Mouse (Mus musculus) MEL (cell line): ENCODE measurements at regions not wholly inside any gene's neighbourhood (a gene's known extent, or its start where the extent isn't known, plus 50 kb on each side); places are given as distances from the start of the nearest gene placed in this dataset.

ENCODE experiments used
- CHD1 ChIP-seq: IDR thresholded peaks from 2 replicates; pipeline ENCODE4 v1.6.1; 2012; ENCODE audit warnings: low read depth, mild to moderate bottlenecking, inconsistent platforms, low read length, improper control_type of control experiment
- CTCF ChIP-seq, 3 experiments: IDR thresholded peaks in 2 of 3; conservative IDR thresholded peaks in 1 of 3; 2 replicates each; pipeline ENCODE4 v1.5.1; 2011 to 2012; ENCODE audit warnings: low read length in 3 of 3, low read depth in 2 of 3, mild to moderate bottlenecking in 2 of 3, improper control_type of control experiment in 1 of 3, inconsistent platforms in 1 of 3, mixed read lengths in 1 of 3, moderate library complexity in 1 of 3; ENCODE audit not compliant: control insufficient read depth in 1 of 3, insufficient read depth in 1 of 3, poor library complexity in 1 of 3, severe bottlenecking in 1 of 3
- GATA1 ChIP-seq: IDR thresholded peaks from 2 replicates; pipeline ENCODE4 v1.6.1; 2011; ENCODE audit warnings: low read depth, low read length, improper control_type of control experiment
- MAX ChIP-seq: IDR thresholded peaks from 2 replicates; pipeline ENCODE4 v1.6.1; 2011; ENCODE audit warnings: low read length, improper control_type of control experiment
- POLR2A ChIP-seq, 2 experiments: IDR thresholded peaks; 2 replicates each; pipeline ENCODE4 v1.6.1; 2011 to 2012; ENCODE audit warnings: low read length in 2 of 2, mild to moderate bottlenecking in 2 of 2, control low read depth in 1 of 2, improper control_type of control experiment in 1 of 2, low read depth in 1 of 2, moderate library complexity in 1 of 2; ENCODE audit not compliant: control insufficient read depth in 1 of 2, insufficient read depth in 1 of 2, poor library complexity in 1 of 2
- POLR2AphosphoS5 ChIP-seq: IDR thresholded peaks from 2 replicates; pipeline ENCODE4 v1.6.1; 2012; ENCODE audit warnings: low read depth, borderline replicate concordance, mild to moderate bottlenecking, inconsistent platforms, low read length, moderate library complexity, mixed read lengths
- SMC3 ChIP-seq: IDR thresholded peaks from 2 replicates; pipeline ENCODE4 v1.6.1; 2011; ENCODE audit warnings: low read depth, low read length, improper control_type of control experiment

- TF ChIP-seq MAX (no peak), POLR2A (IDR thresholded peaks at IDR 0.05; ENCODE audit: control insufficient read depth in 1 of 2, insufficient read depth in 1 of 2, low read depth in 1 of 2, low read length in 2 of 2, poor library complexity in 1 of 2) (no peak), CTCF (IDR thresholded peaks at IDR 0.05 in 2 of 3, conservative IDR thresholded peaks at IDR 0.05 in 1 of 3; ENCODE audit: control insufficient read depth in 1 of 3, insufficient read depth in 1 of 3, low read depth in 2 of 3, low read length in 3 of 3, poor library complexity in 1 of 3, severe bottlenecking in 1 of 3) (no peak), POLR2AphosphoS5 (no peak), CHD1 (no peak), SMC3 (no peak), GATA1 (no peak)
Observed at GRCm38 (mm10) chr16:74517374-74517773, 105.7 kb upstream of the Robo2 start.
